Mouse (Mus musculus) MEL (cell line): ENCODE results near the gene Dnajb5. TPM values are rescaled to one million over a fixed set of nuclear protein-coding genes. Genes with fewer than 3 reads are reported as not detected.

Experiments
- DNase-seq: peaks from one replicate; pipeline ENCODE4 v3.0.0; 2011; ENCODE audit warnings: low read depth, low spot score
- H3K27ac ChIP-seq: 2 replicates; pipeline ENCODE4 v1.5.1; 2012; ENCODE audit warnings: low read depth, mild to moderate bottlenecking, control low read depth, low read length, moderate library complexity; ENCODE audit not compliant: control insufficient read depth
- H3K27me3 ChIP-seq, 2 experiments: fragments of 150-350 bp in 1 of 2; sonication (generic) in 1 of 2; 2 replicates each; pipeline ENCODE4 v1.6.1; 2012; ENCODE audit warnings: low read length in 2 of 2, mild to moderate bottlenecking in 2 of 2, improper control_type of control experiment in 1 of 2, moderate library complexity in 1 of 2; ENCODE audit not compliant: insufficient read depth in 2 of 2, control insufficient read depth in 1 of 2
- H3K36me3 ChIP-seq, 2 experiments: 2 replicates each; pipeline ENCODE4 v1.6.1; 2012 to 2014; ENCODE audit warnings: low read length in 2 of 2, improper control_type of control experiment in 1 of 2, inconsistent platforms in 1 of 2, mild to moderate bottlenecking in 1 of 2; ENCODE audit not compliant: insufficient read depth in 2 of 2, control insufficient read depth in 1 of 2
- H3K4me1 ChIP-seq, 2 experiments: fragments of 150-350 bp in 1 of 2; sonication (generic) in 1 of 2; 2 replicates each; pipeline ENCODE4 v1.6.1; 2012; ENCODE audit warnings: low read length in 2 of 2, improper control_type of control experiment in 1 of 2, mild to moderate bottlenecking in 1 of 2; ENCODE audit not compliant: insufficient read depth in 2 of 2, control insufficient read depth in 1 of 2
- H3K4me3 ChIP-seq, 2 experiments: fragments of 150-350 bp in 1 of 2; sonication (generic) in 1 of 2; 2 replicates each; pipeline ENCODE4 v1.5.1; 2012; ENCODE audit warnings: low read depth in 2 of 2, low read length in 2 of 2, mild to moderate bottlenecking in 2 of 2, moderate library complexity in 2 of 2, control low read depth in 1 of 2, improper control_type of control experiment in 1 of 2; ENCODE audit not compliant: control insufficient read depth in 1 of 2, insufficient read depth in 1 of 2
- H3K79me2 ChIP-seq: 2 replicates; pipeline ENCODE4 v1.6.1; 2012; ENCODE audit warnings: mild to moderate bottlenecking, low read length, moderate library complexity; ENCODE audit not compliant: control insufficient read depth, poor library complexity, insufficient read depth
- H3K9ac ChIP-seq: 2 replicates; pipeline ENCODE4 v1.6.1; 2012; ENCODE audit warnings: low read depth, mild to moderate bottlenecking, control low read depth, low read length, moderate library complexity; ENCODE audit not compliant: control insufficient read depth, poor library complexity, severe bottlenecking
- H3K9me3 ChIP-seq: fragments of 150-350 bp; sonication (generic); replicated peaks from 2 replicates; pipeline ENCODE4 v1.6.1; 2012; ENCODE audit warnings: mild to moderate bottlenecking, low read length, improper control_type of control experiment, moderate library complexity; ENCODE audit not compliant: insufficient read depth
- BHLHE40 ChIP-seq: IDR thresholded peaks from 2 replicates; pipeline ENCODE4 v1.6.1; 2012; ENCODE audit warnings: low read depth, mild to moderate bottlenecking, inconsistent platforms, low read length, improper control_type of control experiment, borderline replicate concordance
- CHD1 ChIP-seq: IDR thresholded peaks from 2 replicates; pipeline ENCODE4 v1.6.1; 2012; ENCODE audit warnings: low read depth, mild to moderate bottlenecking, inconsistent platforms, low read length, improper control_type of control experiment
- CTCF ChIP-seq, 3 experiments: IDR thresholded peaks in 2 of 3; conservative IDR thresholded peaks in 1 of 3; 2 replicates each; pipeline ENCODE4 v1.5.1; 2011 to 2012; ENCODE audit warnings: low read length in 3 of 3, low read depth in 2 of 3, mild to moderate bottlenecking in 2 of 3, improper control_type of control experiment in 1 of 3, inconsistent platforms in 1 of 3, mixed read lengths in 1 of 3, moderate library complexity in 1 of 3; ENCODE audit not compliant: control insufficient read depth in 1 of 3, insufficient read depth in 1 of 3, poor library complexity in 1 of 3, severe bottlenecking in 1 of 3
- E2F4 ChIP-seq: IDR thresholded peaks from 2 replicates; pipeline ENCODE4 v1.6.1; 2011; ENCODE audit warnings: low read depth, low read length, improper control_type of control experiment, borderline replicate concordance
- HCFC1 ChIP-seq: IDR thresholded peaks from 2 replicates; pipeline ENCODE4 v1.6.1; 2012; ENCODE audit warnings: low read depth, mild to moderate bottlenecking, inconsistent platforms, low read length, improper control_type of control experiment, moderate library complexity
- JUND ChIP-seq: IDR thresholded peaks from 2 replicates; pipeline ENCODE4 v1.6.1; 2011; ENCODE audit warnings: low read depth, mild to moderate bottlenecking, improper control_type of control experiment, low read length
- MAZ ChIP-seq: IDR thresholded peaks from 2 replicates; pipeline ENCODE4 v1.6.1; 2012; ENCODE audit warnings: low read depth, mild to moderate bottlenecking, inconsistent platforms, low read length, improper control_type of control experiment
- MXI1 ChIP-seq: IDR thresholded peaks from 2 replicates; pipeline ENCODE4 v1.6.1; 2011; ENCODE audit warnings: mild to moderate bottlenecking, low read depth, low read length, improper control_type of control experiment
- MYB ChIP-seq: IDR thresholded peaks from 2 replicates; pipeline ENCODE4 v1.6.1; 2011; ENCODE audit warnings: mild to moderate bottlenecking, low read depth, low read length, improper control_type of control experiment
- NELFE ChIP-seq: IDR thresholded peaks from 2 replicates; pipeline ENCODE4 v1.6.1; 2011; ENCODE audit warnings: low read depth, low read length, improper control_type of control experiment
- POLR2A ChIP-seq, 2 experiments: IDR thresholded peaks; 2 replicates each; pipeline ENCODE4 v1.6.1; 2011 to 2012; ENCODE audit warnings: low read length in 2 of 2, mild to moderate bottlenecking in 2 of 2, control low read depth in 1 of 2, improper control_type of control experiment in 1 of 2, low read depth in 1 of 2, moderate library complexity in 1 of 2; ENCODE audit not compliant: control insufficient read depth in 1 of 2, insufficient read depth in 1 of 2, poor library complexity in 1 of 2
- POLR2AphosphoS2 ChIP-seq: IDR thresholded peaks from 2 replicates; pipeline ENCODE4 v1.6.1; 2011; ENCODE audit warnings: low read length, improper control_type of control experiment
- POLR2AphosphoS5 ChIP-seq: IDR thresholded peaks from 2 replicates; pipeline ENCODE4 v1.6.1; 2012; ENCODE audit warnings: low read depth, borderline replicate concordance, mild to moderate bottlenecking, inconsistent platforms, low read length, moderate library complexity, mixed read lengths
- RAD21 ChIP-seq: IDR thresholded peaks from 2 replicates; pipeline ENCODE4 v1.6.1; 2011; ENCODE audit warnings: mild to moderate bottlenecking, low read depth, low read length, improper control_type of control experiment
- SMC3 ChIP-seq: IDR thresholded peaks from 2 replicates; pipeline ENCODE4 v1.6.1; 2011; ENCODE audit warnings: low read depth, low read length, improper control_type of control experiment
- TAL1 ChIP-seq: IDR thresholded peaks from 2 replicates; pipeline ENCODE4 v1.6.1; 2012; ENCODE audit warnings: mild to moderate bottlenecking, inconsistent platforms, low read length, moderate library complexity, mixed read lengths
- TCF12 ChIP-seq: IDR thresholded peaks from 2 replicates; pipeline ENCODE4 v1.6.1; 2014; ENCODE audit warnings: low read depth, mild to moderate bottlenecking, inconsistent platforms, low read length, improper control_type of control experiment, moderate library complexity
- UBTF ChIP-seq: IDR thresholded peaks from 2 replicates; pipeline ENCODE4 v1.6.1; 2012; ENCODE audit warnings: low read depth, mild to moderate bottlenecking, inconsistent platforms, low read length, improper control_type of control experiment, moderate library complexity, borderline replicate concordance; ENCODE audit not compliant: insufficient read depth
- USF1 ChIP-seq: IDR thresholded peaks from 2 replicates; pipeline ENCODE4 v1.6.1; 2014; ENCODE audit warnings: low read depth, mild to moderate bottlenecking, inconsistent platforms, low read length, improper control_type of control experiment, moderate library complexity
- ZC3H11A ChIP-seq: IDR thresholded peaks from 2 replicates; pipeline ENCODE4 v1.6.1; 2012; ENCODE audit warnings: low read depth, mild to moderate bottlenecking, inconsistent platforms, low read length, improper control_type of control experiment
- ZKSCAN1 ChIP-seq: IDR thresholded peaks from 2 replicates; pipeline ENCODE4 v1.6.1; 2012; ENCODE audit warnings: low read depth, mild to moderate bottlenecking, inconsistent platforms, low read length, improper control_type of control experiment, moderate library complexity
- polyA plus RNA-seq, 2 experiments: library from polyadenylated mRNA; stranded (reverse) in 1 of 2; unstranded in 1 of 2; fragments of >175 nt in 1 of 2; fragments of >200 nt in 1 of 2; gene quantifications; 2 replicates each; pipeline versions ENCODE4 v1.2.1 to v1.2.4; 2012; ENCODE audit warnings: low replicate concordance in 2 of 2, low read depth in 1 of 2; ENCODE audit not compliant: insufficient read length in 2 of 2, insufficient read depth in 1 of 2, missing spikeins in 1 of 2
- total RNA-seq: library from RNA; depleted of rRNA; stranded (reverse); fragments of 300-350 nt; gene quantifications from 2 replicates; pipeline ENCODE4 v1.2.3, GENCODE M21; 2012

The Dnajb5 gene
- total and polyA plus RNA-seq, 3 experiments: 0.73 to 1.8 TPM; not detected in 1

GRCm38 (mm10) chr4:42954297-42954696 is 4.7 kb downstream of the Dnajb5 start:
- TF ChIP-seq CHD1 (no peak), POLR2AphosphoS2 (no peak), RAD21 (peak; percentile 56), MAZ (peak; percentile 34; the same call in 1 of the 2 replicates), UBTF (no peak), MYB (no peak), ZC3H11A (peak; percentile 33; the same call in 1 of the 2 replicates), BHLHE40 (no peak), ZKSCAN1 (no peak), SMC3 (peak; percentile 75), E2F4 (no peak), CTCF (IDR thresholded peaks at IDR 0.05 in 2 of 3, conservative IDR thresholded peaks at IDR 0.05 in 1 of 3; ENCODE audit: control insufficient read depth in 1 of 3, insufficient read depth in 1 of 3, low read depth in 2 of 3, low read length in 3 of 3, poor library complexity in 1 of 3, severe bottlenecking in 1 of 3) (peak; percentile 78 to 97 (median 87))
- peak; percentile 55 for DNase-seq
- H3K36me3 ChIP-seq: peaks cover 0 to 4% of the 10 kb centered on the region in 2 experiments; a peak in 2 of 4 replicates
- H3K9ac ChIP-seq: peak overlapping the region; percentile 30; the same call in 1 of the 2 replicates
- H3K9me3 ChIP-seq: no peaks in the 10 kb centered on the region
- H3K27me3 ChIP-seq: no peaks in the 10 kb centered on the region
- H3K4me3 ChIP-seq: no peak overlapping the region
- peaks cover 0 to 2% of the 10 kb centered on the region in 2 experiments; a peak in 2 of 4 replicates for H3K4me1 ChIP-seq
- no peaks in the 10 kb centered on the region; the same call in 1 of the 2 replicates for H3K79me2 ChIP-seq
- H3K27ac ChIP-seq: no peak overlapping the region

GRCm38 (mm10) chr4:42955200-42955599 is 5.6 kb downstream of the Dnajb5 start:
- H3K27ac ChIP-seq: no peak overlapping the region
- H3K4me1 ChIP-seq: peaks cover 0 to 4% of the 10 kb centered on the region in 2 experiments; a peak in 2 of 4 replicates
- H3K36me3 ChIP-seq: peaks cover 0 to 4% of the 10 kb centered on the region in 2 experiments; a peak in 2 of 4 replicates
- TF ChIP-seq BHLHE40 (no peak), USF1 (no peak)
- H3K4me3 ChIP-seq: no peak overlapping the region
- DNase-seq: no peak
- no peaks in the 10 kb centered on the region for H3K79me2 ChIP-seq
- H3K27me3 ChIP-seq: no peaks in the 10 kb centered on the region
- H3K9me3 ChIP-seq: no peaks in the 10 kb centered on the region
- H3K9ac ChIP-seq: no peak overlapping the region

GRCm38 (mm10) chr4:42956581-42956980 is 7.0 kb downstream of the Dnajb5 start:
- no peak for TF ChIP-seq SMC3
- TF ChIP-seq TAL1: no peak
- no peak for TF ChIP-seq MXI1
- TF ChIP-seq POLR2AphosphoS5: no peak
- TF ChIP-seq NELFE: no peak
- TF ChIP-seq ZKSCAN1: no peak
- no peak for TF ChIP-seq JUND
- no peak for TF ChIP-seq MYB
- TF ChIP-seq USF1: no peak
- TF ChIP-seq TCF12: no peak
- TF ChIP-seq HCFC1: no peak
- no peak for TF ChIP-seq POLR2A (IDR thresholded peaks at IDR 0.05; ENCODE audit: control insufficient read depth in 1 of 2, insufficient read depth in 1 of 2, low read depth in 1 of 2, low read length in 2 of 2, poor library complexity in 1 of 2)
- no peak overlapping the region for H3K9ac ChIP-seq
- H3K27me3 ChIP-seq: no peaks in the 10 kb centered on the region
- H3K27ac ChIP-seq: no peak overlapping the region
- no peak overlapping the region for H3K4me3 ChIP-seq
- no peak for DNase-seq
- H3K79me2 ChIP-seq: no peaks in the 10 kb centered on the region
- H3K9me3 ChIP-seq: no peaks in the 10 kb centered on the region
- H3K4me1 ChIP-seq: peaks cover 0 to 4% of the 10 kb centered on the region in 2 experiments; a peak in 1 of 4 replicates
- peaks cover 0 to 4% of the 10 kb centered on the region in 2 experiments; a peak in 2 of 4 replicates for H3K36me3 ChIP-seq
